Mouse (Mus musculus): ENCODE results near the gene Immt. TPM values are rescaled to one million over a fixed set of nuclear protein-coding genes. Genes with fewer than 3 reads are reported as not detected.
"Not testable (repeated sequence)": the region's sequence is repeated elsewhere in the genome, so short reads cannot be mapped to it uniquely, and the experiment has no call there.

Immt gene
- total RNA-seq, 2 experiments from 2014 or later: 272 to 274 TPM

GRCm38 (mm10) chr6:71840597-71841290 lies 9.6 kb downstream of the Immt start:
- no peak for DNase-seq (ENCODE audit: low spot score)

- not testable (repeated sequence) for DNase-seq (ENCODE audit: low spot score)
Observed at GRCm38 (mm10) chr6:71846906-71847305, 15.8 kb downstream of the Immt start.

DNA sequence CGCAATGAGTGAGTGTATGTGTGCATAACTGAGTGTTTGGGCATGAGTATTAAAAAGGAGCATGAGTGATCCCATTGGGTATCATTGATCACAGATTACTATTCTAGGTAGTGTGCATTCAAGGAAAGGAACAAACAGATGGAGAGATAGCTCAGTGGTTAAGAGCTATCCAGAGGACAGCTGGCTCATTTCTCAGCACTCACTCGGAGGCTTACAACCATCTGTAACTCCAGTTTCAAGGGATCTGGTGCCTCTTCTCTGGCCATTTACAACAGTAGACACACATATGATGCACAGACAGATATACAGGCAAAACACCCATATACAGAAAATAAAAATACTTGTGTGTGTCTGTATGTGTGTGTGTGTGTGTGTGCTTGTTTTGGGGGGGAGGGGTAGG lies 36.6 kb downstream of the Immt start:
- DNase-seq (ENCODE audit: low spot score): no peak

GRCm38 (mm10) chr6:71868809-71869208 lies 37.7 kb downstream of the Immt start:
- DNase-seq (ENCODE audit: low spot score): no peak

DNA sequence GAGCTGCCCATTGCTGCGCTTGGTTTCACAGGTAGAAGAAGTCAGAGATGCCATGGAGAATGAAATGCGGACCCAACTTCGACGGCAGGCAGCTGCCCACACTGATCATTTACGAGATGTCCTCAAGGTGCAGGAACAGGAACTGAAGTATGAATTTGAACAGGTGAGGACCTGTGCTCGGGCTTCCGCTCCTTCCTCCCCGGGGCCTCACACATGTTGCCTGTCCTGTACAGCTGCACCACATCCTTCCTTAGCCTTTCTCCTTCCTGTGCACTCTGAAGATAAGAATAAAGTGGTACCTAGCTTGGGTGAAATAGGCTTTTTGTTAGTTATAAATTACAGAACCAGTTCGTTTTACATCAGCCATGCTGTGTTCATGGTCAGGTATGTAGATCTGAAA lies 40.3 kb downstream of the Immt start:
- DNase-seq (ENCODE audit: low spot score): no peak

GRCm38 (mm10) chr6:71877965-71878760 lies 47.0 kb downstream of the Immt start:
- DNase-seq (ENCODE audit: low spot score): no peak

- no peak for DNase-seq (ENCODE audit: low spot score)
Observed at GRCm38 (mm10) chr6:71893263-71893662, 62.1 kb downstream of the Immt start.

- no peak for DNase-seq (ENCODE audit: low spot score)
Observed at GRCm38 (mm10) chr6:71907702-71908235, 76.6 kb downstream of the Immt start.

- DNase-seq (ENCODE audit: low spot score): peak; percentile 92
Observed at GRCm38 (mm10) chr6:71908481-71909381, 77.6 kb downstream of the Immt start, which contains the start of the genes Ptcd3 and Polr1a. TSS of gene Ptcd3 (minus strand) at chr6:71908750. TSS of gene Polr1a (plus strand) at chr6:71909053.

DNA sequence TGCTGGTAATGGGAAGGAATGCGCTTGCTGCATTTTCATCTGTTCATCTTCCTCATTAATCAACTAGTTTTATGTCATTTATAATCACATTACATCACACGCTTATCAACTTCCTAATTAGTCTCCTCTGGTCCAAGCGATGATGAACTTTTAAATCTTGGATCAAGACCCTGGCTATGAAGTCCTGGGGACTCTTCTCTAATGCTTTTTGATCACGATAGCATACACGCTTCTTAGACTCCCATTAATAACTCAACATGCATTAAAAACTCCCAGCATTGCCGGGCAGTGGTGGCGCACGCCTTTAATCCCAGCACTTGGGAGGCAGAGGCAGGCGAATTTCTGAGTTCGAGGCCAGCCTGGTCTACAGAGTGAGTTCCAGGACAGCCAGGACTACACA lies 78.3 kb downstream of the Immt start:
- DNase-seq (ENCODE audit: low spot score): no peak

GRCm38 (mm10) chr6:71909840-71910239 lies 78.7 kb downstream of the Immt start:
- no peak for DNase-seq (ENCODE audit: low spot score)

GRCm38 (mm10) chr6:71911686-71912450 lies 80.7 kb downstream of the Immt start:
- no peak for DNase-seq (ENCODE audit: low spot score)

- no peak for DNase-seq (ENCODE audit: low spot score)
Observed at GRCm38 (mm10) chr6:71920752-71921151, 89.6 kb downstream of the Immt start.

DNA sequence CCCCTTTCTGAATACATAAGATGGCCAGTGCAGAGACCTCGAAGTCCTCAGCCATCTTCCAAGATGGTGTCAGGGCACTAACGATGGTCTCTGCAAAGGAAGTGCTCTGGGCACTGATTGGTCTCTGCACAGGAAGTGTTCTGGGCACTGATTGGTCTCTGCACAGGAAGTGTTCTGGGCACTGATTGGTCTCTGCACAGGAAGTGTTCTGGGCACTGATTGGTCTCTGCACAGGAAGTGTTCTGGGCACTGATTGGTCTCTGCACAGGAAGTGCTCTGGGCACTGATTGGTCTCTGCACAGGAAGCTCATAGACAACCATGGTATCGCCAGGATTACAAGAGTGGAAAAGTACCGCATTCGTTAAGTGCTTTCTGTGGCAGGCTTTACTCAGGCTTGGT lies 94.1 kb downstream of the Immt start:
- not testable (repeated sequence) for DNase-seq (ENCODE audit: low spot score)

Other genes starting within 250 kb of the Immt start
- 10 to 100 TPM; 10.2 to 12.5 TPM for gene Kdm3a, start 198.3 kb upstream of the Immt start, total RNA-seq (2021)
- gene Reep1, start 123.8 kb upstream of the Immt start, total RNA-seq (2021): 10 to 100 TPM; 66.8 to 69.9 TPM
- gene Mrpl35, start 4.4 kb upstream of the Immt start, total RNA-seq (2021): 10 to 100 TPM; 38.3 to 41.7 TPM
- 10 to 100 TPM; 61.9 to 66.2 TPM for gene Ptcd3, start 77.4 kb downstream of the Immt start, total RNA-seq (2021)
- gene Polr1a, start 77.7 kb downstream of the Immt start, total RNA-seq (2021): 10 to 100 TPM; 35.9 to 36.4 TPM

Measured in gastrocnemius, adult 18-20 months (tissue).